Mouse (Mus musculus) 3134 (cell line): ENCODE results near the gene Myo10.

Experiments
- DNase-seq: peaks from one replicate; pipeline ENCODE4 v3.0.0-alpha.2; 2011; ENCODE audit warnings: low spot score; ENCODE audit not compliant: insufficient read length; ENCODE audit errors: extremely low read depth

The Myo10 gene

GRCm38 (mm10) chr15:25688424-25689283 lies 66.3 kb downstream of the Myo10 start:
- no peak for DNase-seq

GRCm38 (mm10) chr15:25689477-25689876 lies 67.2 kb downstream of the Myo10 start:
- DNase-seq, result no peak

- no peak for DNase-seq
Observed at GRCm38 (mm10) chr15:25690066-25690745, 67.9 kb downstream of the Myo10 start.

GRCm38 (mm10) chr15:25690746-25691105 lies 68.4 kb downstream of the Myo10 start:
- DNase-seq, result no peak

- DNase-seq, result no peak
Observed at GRCm38 (mm10) chr15:25692254-25692950, 70.1 kb downstream of the Myo10 start.

GRCm38 (mm10) chr15:25693708-25694107 lies 71.4 kb downstream of the Myo10 start:
- DNase-seq, result no peak

GRCm38 (mm10) chr15:25694749-25695148 lies 72.4 kb downstream of the Myo10 start:
- no peak for DNase-seq

- DNase-seq, result no peak
Observed at GRCm38 (mm10) chr15:25695253-25695652, 72.9 kb downstream of the Myo10 start.

GRCm38 (mm10) chr15:25695883-25696282 lies 73.6 kb downstream of the Myo10 start:
- DNase-seq, result no peak

GRCm38 (mm10) chr15:25696660-25697059 lies 74.3 kb downstream of the Myo10 start:
- DNase-seq, result no peak

GRCm38 (mm10) chr15:25699032-25699557 lies 76.8 kb downstream of the Myo10 start:
- no peak for DNase-seq

- DNase-seq, result no peak
Observed at GRCm38 (mm10) chr15:25702602-25703001, 80.3 kb downstream of the Myo10 start.

- DNase-seq, result no peak
Observed at GRCm38 (mm10) chr15:25704809-25705585, 82.7 kb downstream of the Myo10 start.

- no peak for DNase-seq
Observed at GRCm38 (mm10) chr15:25706874-25707554, 84.7 kb downstream of the Myo10 start.

GRCm38 (mm10) chr15:25707891-25708290 lies 85.6 kb downstream of the Myo10 start:
- DNase-seq, result no peak

- no peak for DNase-seq
Observed at GRCm38 (mm10) chr15:25710876-25711275, 88.6 kb downstream of the Myo10 start.

- no peak for DNase-seq
Observed at GRCm38 (mm10) chr15:25712877-25713276, 90.6 kb downstream of the Myo10 start.

GRCm38 (mm10) chr15:25713587-25714361 lies 91.4 kb downstream of the Myo10 start:
- DNase-seq, result no peak
